Mouse (Mus musculus): ENCODE measurements around the gene Scfd1. TPM values are rescaled to one million over a fixed set of nuclear protein-coding genes. Genes with fewer than 3 reads are reported as not detected.

Scfd1 gene
- polyA plus RNA-seq (2012; rRNA removed; ENCODE audit: low replicate concordance): 13.9 and 17.5 TPM in 2 replicates

DNA sequence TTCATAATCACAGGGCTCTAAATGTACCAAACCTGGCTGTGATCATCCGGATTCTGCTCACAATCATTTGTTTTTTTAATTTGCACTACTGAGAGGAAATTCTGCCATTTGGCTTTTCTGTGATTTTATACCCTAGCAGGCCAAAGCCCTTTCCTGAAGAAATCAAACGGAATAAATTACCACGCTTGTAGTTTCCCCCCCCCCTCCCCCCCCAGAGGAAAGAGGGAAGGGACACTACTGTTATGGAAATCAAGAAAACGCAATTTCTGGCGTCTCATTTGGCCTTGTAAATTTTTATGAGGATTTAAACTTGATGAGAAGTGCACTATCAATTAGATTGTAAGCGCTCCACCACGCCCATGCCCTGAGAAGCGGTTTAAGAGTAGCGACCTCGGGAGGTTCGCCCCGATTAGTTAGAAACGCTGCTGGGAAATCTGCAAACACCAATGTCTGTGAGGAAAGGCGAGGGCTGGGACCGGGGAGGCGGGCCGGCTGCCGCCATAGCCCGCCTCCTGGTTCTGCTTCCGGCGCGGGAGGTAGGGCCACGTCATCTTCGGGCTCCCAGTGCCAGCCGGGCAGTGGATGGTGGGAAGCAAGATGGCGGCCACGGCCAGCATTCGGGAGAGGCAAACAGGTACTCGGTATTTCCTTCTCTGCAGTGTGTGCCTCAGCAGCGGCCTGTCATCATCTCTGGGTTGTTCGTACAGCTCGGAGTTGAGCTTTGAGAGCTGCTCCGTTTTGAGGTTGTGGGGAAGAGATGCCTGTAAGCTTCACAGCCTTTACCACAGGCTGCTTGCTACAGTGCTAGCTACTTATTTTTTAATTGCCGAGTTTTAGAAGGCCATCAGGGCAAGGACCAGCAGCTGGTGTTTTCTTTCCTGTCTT is at the start of gene Scfd1:
TSS of gene Scfd1 (plus strand) at position 508 of the 885 bp plus-strand sequence.

DNA sequence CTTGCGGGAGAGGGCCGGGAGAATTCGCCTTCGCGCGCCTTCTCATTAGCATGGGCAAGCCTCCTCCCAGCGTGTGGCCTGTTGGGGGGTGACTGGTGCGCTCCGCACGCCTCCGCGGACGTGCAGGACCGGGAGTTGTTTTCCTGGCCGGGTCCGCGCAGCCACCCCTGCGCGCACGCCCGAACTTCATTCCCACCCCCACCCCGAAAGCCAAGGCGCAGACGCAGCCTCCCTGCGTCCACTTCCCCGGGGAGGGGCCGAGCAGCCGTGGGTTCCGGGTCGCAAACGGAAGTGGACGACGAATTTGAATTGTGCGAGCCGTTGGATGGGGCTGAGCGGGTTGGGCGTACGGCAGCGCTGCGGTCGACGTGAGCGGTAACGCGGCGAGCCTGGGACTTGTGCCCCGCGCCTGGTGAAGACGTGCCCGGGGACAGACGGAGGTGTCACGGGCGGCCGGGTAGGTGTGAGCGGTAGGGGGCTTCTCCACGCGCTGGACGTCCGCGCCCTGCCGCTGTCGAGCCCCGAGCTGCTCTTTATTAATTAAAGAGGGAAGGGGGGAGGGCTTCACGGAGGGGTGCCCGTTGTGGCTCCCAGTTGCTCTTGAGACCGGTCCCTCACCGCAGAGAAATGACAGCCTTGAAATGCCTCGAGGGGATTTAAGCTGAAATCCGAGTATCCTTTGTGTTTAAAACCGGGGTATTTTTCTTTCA is 29.2 kb upstream of the Scfd1 start, which contains the start of gene G2e3:
TSS of gene G2e3 (plus strand) at position 74 of the 710 bp plus-strand sequence.

Other genes with a start within 250 kb of the Scfd1 start
- gene G2e3, start 29.4 kb upstream of the Scfd1 start, polyA plus RNA-seq (2012; rRNA removed; ENCODE audit: low replicate concordance): 1.1 and 2.5 TPM in 2 replicates
- 3.6 TPM in 1 of 2 replicates, not detected in the other for gene Coch, start 215.8 kb downstream of the Scfd1 start, polyA plus RNA-seq (2012; rRNA removed; ENCODE audit: low replicate concordance)